Mouse (Mus musculus) gastrocnemius, adult 2 months (tissue): ENCODE measurements around the gene Hcrtr2. TPM values are rescaled to one million over a fixed set of nuclear protein-coding genes. Genes with fewer than 3 reads are reported as not detected.

Experiments used
- DNase-seq: peaks from one replicate; pipeline ENCODE4 v3.0.0; 2022
- H3K27ac ChIP-seq: fragments of 200-600 bp; 2 replicates; pipeline ENCODE4 v1.8.1; 2022; ENCODE audit warnings: mild to moderate bottlenecking
- H3K4me3 ChIP-seq: fragments of 200-600 bp; 2 replicates; pipeline ENCODE4 v1.8.1; 2022; ENCODE audit warnings: mild to moderate bottlenecking, moderate library complexity
- CTCF ChIP-seq: fragments of 200-600 bp; IDR thresholded peaks from 2 replicates; pipeline ENCODE4 v1.8.1; 2022; ENCODE audit warnings: antibody characterized with exemption, mild to moderate bottlenecking, moderate library complexity
- intact Hi-C: fragments of 180-260 bp; cut with DNase I; formaldehyde crosslinking; loops from one replicate; pipeline ENCODE4 v1.15.1; 2025
- long read RNA-seq, 2 experiments: library from polyadenylated mRNA; stranded (forward); transcript quantifications; one replicate each; pipeline ENCODE4 v2.0.0; 2021
- total RNA-seq, 2 experiments: library from RNA; stranded (reverse); gene quantifications; 2 replicates each; pipeline ENCODE4 v1.2.3; 2021

The Hcrtr2 gene
- not detected for total RNA-seq
- long read RNA-seq, experiment 1, result 0 reads
- long read RNA-seq, experiment 2, result 0 reads

- DNase-seq, result no peak
- Histone ChIP-seq H3K4me3 (peak within 1 kb of the TSS; percentile 38), H3K27ac (no peak within 1 kb of the TSS)
- no peak for TF ChIP-seq CTCF
- intact Hi-C loops, result no loop called here
Measured at GRCm38 (mm10) chr9:76323756-76324155, at the start of gene Hcrtr2. TSS of gene Hcrtr2 (minus strand) at chr9:76323856.

GRCm38 (mm10) chr9:76364874-76365273 lies 41.2 kb upstream of the Hcrtr2 start:
- no peak overlapping the region for H3K27ac ChIP-seq
- H3K4me3 ChIP-seq, result no peak overlapping the region
- no peak for DNase-seq
- TF ChIP-seq CTCF, result no peak
- intact Hi-C loops, result no loop called here

- no peak overlapping the region for H3K4me3 ChIP-seq
- H3K27ac ChIP-seq, result no peak overlapping the region
- TF ChIP-seq CTCF, result no peak
- intact Hi-C loops, result no loop called here
- no peak for DNase-seq
Measured at GRCm38 (mm10) chr9:76360374-76360773, 36.7 kb upstream of the Hcrtr2 start.

GRCm38 (mm10) chr9:76352346-76352745 lies 28.7 kb upstream of the Hcrtr2 start:
- H3K4me3 ChIP-seq, result no peak overlapping the region
- H3K27ac ChIP-seq, result no peak overlapping the region
- TF ChIP-seq CTCF, result no peak
- intact Hi-C loops, result no loop called here
- DNase-seq, result no peak

GRCm38 (mm10) chr9:76347298-76347697 lies 23.6 kb upstream of the Hcrtr2 start:
- no peak for TF ChIP-seq CTCF
- Histone ChIP-seq H3K4me3 (no peak overlapping the region), H3K27ac (no peak overlapping the region)
- intact Hi-C loops, result no loop called here
- no peak for DNase-seq

- no peak for DNase-seq
- Histone ChIP-seq H3K27ac (no peak overlapping the region), H3K4me3 (no peak overlapping the region)
- intact Hi-C loops, result no loop called here
- no peak for TF ChIP-seq CTCF
Measured at GRCm38 (mm10) chr9:76331081-76331480, 7.4 kb upstream of the Hcrtr2 start.

- H3K4me3 ChIP-seq, result peak overlapping the region; percentile 38
- no peak for TF ChIP-seq CTCF
- no peak for DNase-seq
Measured at GRCm38 (mm10) chr9:76323186-76323701, 412 bp downstream of the Hcrtr2 start.

GRCm38 (mm10) chr9:76322122-76323052 lies 1.3 kb downstream of the Hcrtr2 start:
- H3K27ac ChIP-seq, result no peak overlapping the region
- no peak overlapping the region; the same call in 1 of the 2 replicates for H3K4me3 ChIP-seq
- no peak for DNase-seq
- intact Hi-C loops, result no loop called here
- TF ChIP-seq CTCF, result no peak

More at GRCm38 (mm10) chr9:76323186-76323701, 412 bp downstream of the Hcrtr2 start:
- intact Hi-C loops, result no loop called here
- no peak overlapping the region for H3K27ac ChIP-seq

GRCm38 (mm10) chr9:76321589-76321988 lies 2.1 kb downstream of the Hcrtr2 start:
- Histone ChIP-seq H3K4me3 (no peak overlapping the region), H3K27ac (no peak overlapping the region)
- intact Hi-C loops, result no loop called here
- no peak for TF ChIP-seq CTCF
- no peak for DNase-seq

- no peak for DNase-seq
- intact Hi-C loops, result no loop called here
- TF ChIP-seq CTCF, result no peak
- Histone ChIP-seq H3K4me3 (no peak overlapping the region), H3K27ac (no peak overlapping the region)
Measured at GRCm38 (mm10) chr9:76320755-76321154, 2.9 kb downstream of the Hcrtr2 start.

- intact Hi-C loops, result no loop called here
- Histone ChIP-seq H3K27ac (no peak overlapping the region), H3K4me3 (no peak overlapping the region)
- DNase-seq, result no peak
- TF ChIP-seq CTCF, result no peak
Measured at GRCm38 (mm10) chr9:76318302-76318701, 5.4 kb downstream of the Hcrtr2 start.

- intact Hi-C loops, result no loop called here
- DNase-seq, result no peak
- Histone ChIP-seq H3K4me3 (no peak overlapping the region), H3K27ac (no peak overlapping the region)
- TF ChIP-seq CTCF, result no peak
Measured at GRCm38 (mm10) chr9:76315096-76315495, 8.6 kb downstream of the Hcrtr2 start.

GRCm38 (mm10) chr9:76313921-76314320 lies 9.7 kb downstream of the Hcrtr2 start:
- no peak for TF ChIP-seq CTCF
- DNase-seq, result no peak
- intact Hi-C loops, result no loop called here
- Histone ChIP-seq H3K27ac (no peak overlapping the region), H3K4me3 (no peak overlapping the region)
